Mouse (Mus musculus): ENCODE measurements at regions not wholly inside any gene's neighbourhood (a gene's known extent, or its start where the extent isn't known, plus 50 kb on each side); places are given as distances from the start of the nearest gene placed in this dataset.

- TF ChIP-seq POLR2A (IDR thresholded peaks at IDR 0.05; ENCODE audit: borderline replicate concordance, extremely low read depth, low read depth, low read length), result no peak
- TF ChIP-seq CTCF (IDR thresholded peaks at IDR 0.05; ENCODE audit: insufficient read depth, low read length), result no peak
These were observed 231.4 kb upstream of the Sulf2 start for GRCm38 (mm10) chr2:166386817-166387216.
